ENCODE assay signal across 20 mouse cellular contexts in the genomic region with DNA sequence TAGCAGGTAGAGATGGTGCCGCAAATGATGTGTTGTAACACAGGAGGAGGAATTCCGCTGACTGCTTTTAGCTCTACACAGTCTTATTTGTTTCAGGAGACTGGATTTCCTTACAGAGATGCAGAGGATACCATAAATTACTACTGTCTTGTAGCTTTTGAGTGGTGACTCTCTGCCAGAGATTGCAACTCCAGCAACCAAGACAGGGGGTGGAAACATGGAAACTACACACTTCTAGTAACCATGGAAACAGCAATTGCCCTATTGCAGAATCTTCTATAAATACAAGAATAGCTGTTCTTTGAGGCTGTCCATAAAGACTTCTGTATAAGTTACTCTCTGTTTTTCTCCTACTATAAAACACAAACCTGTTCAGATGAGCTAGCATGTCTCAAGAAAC.
DNase-seq lines count a peak whose midpoint lies in the region; ATAC-seq lines count a peak whose summit lies in the region.
"Had no signal": no experiment of that assay in that cellular context is flagged by ENCODE, and none has a peak within 500 bp of the region (broad histone marks: within the 10 kb centered on the region; RNA-seq: fewer than 3 reads in every experiment).

No protein-coding gene starts in this region.

- DNase-seq in frontal cortex, postnatal 25 days (ENCODE audit: low spot score in 2 of 2), result no peak
- peak; percentile 14 for DNase-seq in midbrain, embryonic 14.5 days
- peak; percentile 86 for DNase-seq in brain, adult 2 months (ENCODE audit: low read depth, low spot score)
- DNase-seq in left cerebral cortex, postnatal 25 days (ENCODE audit: low spot score in 2 of 2), result peak; percentile 14 to 77
- no peak for DNase-seq in adrenal gland, adult (ENCODE audit: inconsistent age in 2 of 2, low spot score in 1 of 2)
- no peak for DNase-seq in cerebellum, adult 8-10 months
- DNase-seq: adrenal gland, adult 2 months; cerebellum, adult 9-10 months; gastrocnemius, postnatal 25 days; kidney, adult 8-10 months; kidney, postnatal 10 days; liver, embryonic 13.5 days; lung, adult 2 months; lung, postnatal 14 days had no signal

- H3K27ac ChIP-seq in midbrain, embryonic 14.5 days (replicated peaks; ENCODE audit: low read depth, low read length), result no peak overlapping the region
- H3K27ac ChIP-seq in midbrain, embryonic 15.5 days, result no peak overlapping the region
- H3K27ac ChIP-seq: embryonic facial prominence, embryonic 15.5 days; hindbrain, embryonic 14.5 days; liver, embryonic 13.5 days; midbrain, embryonic 12.5 days had no signal

- H3K9ac ChIP-seq in midbrain, embryonic 14.5 days (replicated peaks; ENCODE audit: low read length), result no peak overlapping the region
- H3K9ac ChIP-seq in midbrain, embryonic 15.5 days, result no peak overlapping the region
- H3K9ac ChIP-seq: embryonic facial prominence, embryonic 15.5 days; hindbrain, embryonic 14.5 days; liver, embryonic 13.5 days; midbrain, embryonic 12.5 days had no signal

- no peak overlapping the region for H3K4me2 ChIP-seq in midbrain, embryonic 14.5 days (ENCODE audit: low read length)
- H3K4me2 ChIP-seq in midbrain, embryonic 15.5 days, result no peak overlapping the region
- H3K4me2 ChIP-seq: embryonic facial prominence, embryonic 15.5 days; hindbrain, embryonic 14.5 days; liver, embryonic 13.5 days; midbrain, embryonic 12.5 days had no signal

- H3K36me3 ChIP-seq in midbrain, embryonic 14.5 days (ENCODE audit: control insufficient read depth, insufficient read depth, low read length), result no peaks in the 10 kb centered on the region
- H3K36me3 ChIP-seq in midbrain, embryonic 15.5 days (replicated peaks), result no peaks in the 10 kb centered on the region
- H3K36me3 ChIP-seq: embryonic facial prominence, embryonic 15.5 days; liver, embryonic 13.5 days; midbrain, embryonic 12.5 days had no signal

- no peaks in the 10 kb centered on the region for H3K27me3 ChIP-seq in midbrain, embryonic 14.5 days (ENCODE audit: control insufficient read depth, insufficient read depth, low read length)
- H3K27me3 ChIP-seq in midbrain, embryonic 15.5 days (replicated peaks), result no peaks in the 10 kb centered on the region
- H3K27me3 ChIP-seq: embryonic facial prominence, embryonic 15.5 days; liver, embryonic 13.5 days; midbrain, embryonic 12.5 days had no signal

- peak; percentile 97 for ATAC-seq in frontal cortex, adult (ENCODE audit: low TSS enrichment)
- no peak for ATAC-seq in midbrain, embryonic 14.5 days (ENCODE audit: low FRiP score, low TSS enrichment)
- ATAC-seq in midbrain, embryonic 15.5 days (replicated peaks), result no peak; the same call in 1 of the 2 replicates
- ATAC-seq: Patski had no signal

- no peaks in the 10 kb centered on the region for H3K9me3 ChIP-seq in midbrain, embryonic 14.5 days (ENCODE audit: control insufficient read depth, low read length)
- H3K9me3 ChIP-seq in midbrain, embryonic 15.5 days, result no peaks in the 10 kb centered on the region
- H3K9me3 ChIP-seq: embryonic facial prominence, embryonic 15.5 days; liver, embryonic 13.5 days; midbrain, embryonic 12.5 days had no signal

- 98% methylated on average over 2 of the region's 2 CpGs for WGBS in midbrain, embryonic 14.5 days
- WGBS in midbrain, embryonic 15.5 days, result 91% methylated on average over 2 of the region's 2 CpGs

- no peaks in the 10 kb centered on the region for H3K4me1 ChIP-seq in midbrain, embryonic 14.5 days (ENCODE audit: control insufficient read depth, insufficient read depth, low read length)
- H3K4me1 ChIP-seq in midbrain, embryonic 15.5 days, result peaks cover 9% of the 10 kb centered on the region; the same call in 1 of the 2 replicates
- H3K4me1 ChIP-seq: embryonic facial prominence, embryonic 15.5 days; liver, embryonic 13.5 days; midbrain, embryonic 12.5 days had no signal

- no peak overlapping the region for H3K4me3 ChIP-seq in midbrain, embryonic 14.5 days (replicated peaks; ENCODE audit: low read depth, low read length)
- H3K4me3 ChIP-seq in midbrain, embryonic 15.5 days, result no peak overlapping the region
- H3K4me3 ChIP-seq: embryonic facial prominence, embryonic 15.5 days; liver, embryonic 13.5 days; midbrain, embryonic 12.5 days had no signal

- intact Hi-C loops in left cerebral cortex, postnatal 25 days (cut with DNase I), result no loop called here

Comparison
In these comparisons a context has a peak if more than half of its experiments do, and no peak if none do; other contexts are left out.
1. DNase-seq: peak in midbrain, embryonic 14.5 days (single experiment), brain, adult 2 months (single experiment) and left cerebral cortex, postnatal 25 days (2 of 2); none in frontal cortex, postnatal 25 days (0 of 2), adrenal gland, adult (0 of 2) and cerebellum, adult 8-10 months (single experiment).